Mouse (Mus musculus): Measurements from ENCODE around the gene Cox16.

The Cox16 gene

GRCm38 (mm10) chr12:81321021-81321420 lies 163.9 kb downstream of the Cox16 start:
- no peak for DNase-seq

- no peak for DNase-seq
These were observed 167.1 kb downstream of the Cox16 start for GRCm38 (mm10) chr12:81317811-81318210.

- no peak for DNase-seq
These were observed 169.0 kb downstream of the Cox16 start for GRCm38 (mm10) chr12:81315953-81316352.

All from kidney, adult 11 months (tissue).